Mouse (Mus musculus) stomach, embryonic 14.5 days (tissue): ENCODE data around the gene Elobl. TPM values are rescaled to one million over a fixed set of nuclear protein-coding genes. Genes with fewer than 3 reads are reported as not detected.
A peak's percentile ranks its signal among the peaks of the same experiment; 100 is the strongest.

ENCODE experiments used
- ATAC-seq: fragments of 200-750 bp; cut with Nextera tagmentation; 2 replicates; pipeline ENCODE4 v1.8.0; 2017; ENCODE audit warnings: low read depth, moderate TSS enrichment; ENCODE audit not compliant: insufficient number of reproducible peaks, insufficient read depth, low FRiP score
- H3K27ac ChIP-seq: fragments of 300-500 bp; sonication (generic); 2 replicates; pipeline ENCODE4 v1.5.1; 2014; ENCODE audit warnings: mild to moderate bottlenecking, low read length, moderate library complexity, mixed read lengths
- H3K27me3 ChIP-seq: fragments of 300-500 bp; sonication (generic); 2 replicates; pipeline ENCODE4 v1.6.1; 2014; ENCODE audit warnings: low read length, control low read depth, mixed read lengths; ENCODE audit not compliant: control insufficient read depth, insufficient read depth
- H3K36me3 ChIP-seq: fragments of 300-500 bp; sonication (generic); 2 replicates; pipeline ENCODE4 v1.6.1; 2014; ENCODE audit warnings: mild to moderate bottlenecking, control low read depth, low read length, moderate library complexity, mixed read lengths; ENCODE audit not compliant: control insufficient read depth, insufficient read depth
- H3K4me1 ChIP-seq: fragments of 300-500 bp; sonication (generic); 2 replicates; pipeline ENCODE4 v1.6.1; 2014; ENCODE audit warnings: low read length, control low read depth, mixed read lengths; ENCODE audit not compliant: control insufficient read depth, insufficient read depth
- H3K4me2 ChIP-seq: fragments of 300-500 bp; sonication (generic); replicated peaks from 2 replicates; pipeline ENCODE4 v1.6.1; 2014; ENCODE audit warnings: low read depth, low read length, control low read depth
- H3K4me3 ChIP-seq: fragments of 300-500 bp; sonication (generic); 2 replicates; pipeline ENCODE4 v1.5.1; 2014; ENCODE audit warnings: low read depth, low read length, control low read depth
- H3K9ac ChIP-seq: fragments of 300-500 bp; sonication (generic); replicated peaks from 2 replicates; pipeline ENCODE4 v1.6.1; 2014; ENCODE audit warnings: low read depth, mild to moderate bottlenecking, control low read depth, low read length, moderate library complexity, mixed read lengths
- H3K9me3 ChIP-seq: fragments of 300-500 bp; sonication (generic); 2 replicates; pipeline ENCODE4 v1.6.1; 2016; ENCODE audit warnings: low read depth, low read length, control low read depth; ENCODE audit not compliant: control insufficient read depth
- WGBS: fragments of 180-500 bp; shearing (Covaris S2); extraction: QIAGEN DNeasy Blood & Tissue Kit; methylation state at CpG from one replicate; pipeline ENCODE4 v1.1.7; 2014; 5-methylcytosine and 5-hydroxymethylcytosine counted together
- polyA plus RNA-seq: library from polyadenylated mRNA; unstranded; fragments of >200 nt; fragmentation: Nextera tagmentation; extraction: Ambion mirVana; gene quantifications from 2 replicates; pipeline ENCODE4 v1.2.1, GENCODE M21; 2014

Elobl gene
- polyA plus RNA-seq, 1 experiment from 2014 or later, result not detected

- 96% methylated on average over 5 of the region's 5 CpGs for WGBS
- Histone ChIP-seq H3K4me1 (0 out of 2 replicates have a peak, but pooled peaks cover 4% of the 10 kb centered on the region), H3K27me3 (no peaks in the 10 kb centered on the region), H3K4me2 (no peak overlapping the region), H3K36me3 (peaks cover 4% of the 10 kb centered on the region; the same call in 1 of the 2 replicates), H3K27ac (no peak overlapping the region), H3K9ac (no peak overlapping the region), H3K9me3 (no peaks in the 10 kb centered on the region), H3K4me3 (no peak overlapping the region)
- no peak for ATAC-seq
Observed at GRCm38 (mm10) chr11:88977188-88977587, 10.5 kb upstream of the Elobl start.

GRCm38 (mm10) chr11:88976320-88976719 is 9.6 kb upstream of the Elobl start:
- H3K4me1 ChIP-seq, result 0 out of 2 replicates have a peak, but pooled peaks cover 4% of the 10 kb centered on the region
- 95% methylated on average over 2 of the region's 2 CpGs for WGBS
- H3K27me3 ChIP-seq, result no peaks in the 10 kb centered on the region
- no peak overlapping the region for H3K27ac ChIP-seq
- H3K9ac ChIP-seq, result no peak overlapping the region
- peaks cover under 1% of the 10 kb centered on the region; the same call in 1 of the 2 replicates for H3K36me3 ChIP-seq
- ATAC-seq, result no peak
- no peak overlapping the region for H3K4me2 ChIP-seq
- no peak overlapping the region for H3K4me3 ChIP-seq
- H3K9me3 ChIP-seq, result no peaks in the 10 kb centered on the region

DNA sequence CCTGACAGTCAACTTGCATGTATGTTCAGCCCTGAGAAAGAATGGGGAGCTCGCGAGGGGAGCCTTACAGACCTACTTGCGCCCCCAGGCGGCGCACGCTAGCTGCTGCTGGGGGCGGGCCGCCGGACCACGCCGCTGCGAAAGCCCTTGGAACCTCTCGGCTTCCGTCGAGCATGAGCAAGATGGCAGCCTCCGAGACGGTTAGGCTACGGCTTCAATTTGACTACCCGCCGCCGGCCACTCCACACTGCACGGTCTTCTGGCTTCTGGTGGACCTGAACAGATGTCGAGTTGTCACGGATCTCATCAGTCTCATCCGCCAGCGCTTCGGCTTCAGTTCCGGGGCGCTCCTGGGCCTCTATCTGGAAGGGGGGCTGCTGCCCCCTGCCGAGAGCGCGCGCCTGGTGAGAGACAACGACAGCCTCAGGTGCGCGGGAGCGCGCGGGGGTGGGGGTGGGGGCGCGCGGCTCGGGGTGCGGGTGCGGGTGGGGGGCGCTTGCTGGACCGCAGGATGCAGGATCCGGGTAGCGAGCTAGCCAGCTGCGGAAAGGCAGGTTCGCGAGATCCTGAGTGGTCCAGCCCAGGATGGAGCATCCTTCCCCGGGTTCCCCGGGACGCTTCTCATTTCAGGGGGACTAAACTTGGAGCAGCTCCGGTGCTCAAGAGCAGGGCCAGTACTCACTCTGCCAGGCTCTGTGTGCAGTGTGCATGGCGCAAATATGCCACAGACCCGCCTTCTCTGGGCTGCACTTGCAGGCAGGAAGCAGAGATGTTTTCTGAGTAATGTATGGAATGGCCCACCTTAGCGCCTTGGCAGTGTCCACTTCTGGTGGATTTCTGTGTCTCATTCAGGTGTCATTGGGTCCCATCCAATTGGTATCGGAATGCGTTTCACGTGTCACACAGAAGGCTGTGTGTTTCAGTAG is 7.3 kb upstream of the Elobl start:
- peak overlapping the region; percentile 84 for H3K27ac ChIP-seq
- no peaks in the 10 kb centered on the region for H3K36me3 ChIP-seq
- peak; percentile 86 for ATAC-seq
- H3K4me2 ChIP-seq, result peak overlapping the region; percentile 48
- no peaks in the 10 kb centered on the region for H3K27me3 ChIP-seq
- H3K4me1 ChIP-seq, result 0 out of 2 replicates have a peak, but pooled peaks cover 4% of the 10 kb centered on the region
- no peaks in the 10 kb centered on the region for H3K9me3 ChIP-seq
- peak overlapping the region; percentile 75 for H3K9ac ChIP-seq
- 2% methylated on average over 62 of the region's 62 CpGs for WGBS
- H3K4me3 ChIP-seq, result peak overlapping the region; percentile 75

- Histone ChIP-seq H3K9ac (no peak within 1 kb of the TSS), H3K27me3 (no peaks in the 10 kb centered on the region), H3K9me3 (no peaks in the 10 kb centered on the region), H3K4me2 (no peak within 1 kb of the TSS), H3K4me1 (0 out of 2 replicates have a peak, but pooled peaks cover 4% of the 10 kb centered on the region), H3K4me3 (no peak within 1 kb of the TSS), H3K36me3 (no peaks in the 10 kb centered on the region), H3K27ac (no peak within 1 kb of the TSS)
- WGBS, result 35% methylated on average over 2 of the region's 2 CpGs
- no peak; the same call in 1 of the 2 replicates for ATAC-seq
Observed at GRCm38 (mm10) chr11:88970202-88970732, 3.5 kb upstream of the Elobl start, which contains the start of gene Coil. Gene Coil (plus strand): TSS chr11:88970252.

GRCm38 (mm10) chr11:88958851-88959250 is 7.9 kb downstream of the Elobl start:
- Histone ChIP-seq H3K27me3 (no peaks in the 10 kb centered on the region), H3K36me3 (no peaks in the 10 kb centered on the region), H3K4me1 (peaks cover 2% of the 10 kb centered on the region; the same call in 1 of the 2 replicates), H3K9ac (no peak overlapping the region), H3K4me3 (no peak overlapping the region), H3K27ac (no peak overlapping the region), H3K4me2 (no peak overlapping the region), H3K9me3 (no peaks in the 10 kb centered on the region)
- 74% methylated on average over 3 of the region's 3 CpGs for WGBS
- no peak for ATAC-seq

GRCm38 (mm10) chr11:88955217-88955969 is 11.3 kb downstream of the Elobl start, which contains the start of gene Scpep1:
Gene Scpep1 (minus strand): TSS chr11:88955465.
- WGBS, result 4% methylated on average over 34 of the region's 34 CpGs

GRCm38 (mm10) chr11:88954803-88955202 is 11.9 kb downstream of the Elobl start:
- Histone ChIP-seq H3K4me2 (peak overlapping the region; percentile 50), H3K4me3 (peak overlapping the region; percentile 55), H3K27ac (no peak overlapping the region), H3K36me3 (no peaks in the 10 kb centered on the region), H3K9ac (peak overlapping the region; percentile 58), H3K27me3 (no peaks in the 10 kb centered on the region), H3K4me1 (peaks cover 2% of the 10 kb centered on the region; the same call in 1 of the 2 replicates), H3K9me3 (no peaks in the 10 kb centered on the region)
- 0% methylated on average over 4 of the region's 4 CpGs for WGBS
- ATAC-seq, result peak; percentile 57; the same call in 1 of the 2 replicates

More at GRCm38 (mm10) chr11:88955217-88955969, 11.3 kb downstream of the Elobl start, which contains the start of gene Scpep1:
- no peak within 1 kb of the TSS for H3K27ac ChIP-seq
- ATAC-seq, result peak; percentile 96
- H3K4me2 ChIP-seq, result peak within 1 kb of the TSS; percentile 50
- no peaks in the 10 kb centered on the region for H3K9me3 ChIP-seq
- peaks cover 2% of the 10 kb centered on the region; the same call in 1 of the 2 replicates for H3K4me1 ChIP-seq
- H3K4me3 ChIP-seq, result peak within 1 kb of the TSS; percentile 55
- no peaks in the 10 kb centered on the region for H3K36me3 ChIP-seq
- peak within 1 kb of the TSS; percentile 58 for H3K9ac ChIP-seq
- H3K27me3 ChIP-seq, result no peaks in the 10 kb centered on the region

GRCm38 (mm10) chr11:88953582-88953981 is 13.1 kb downstream of the Elobl start:
- Histone ChIP-seq H3K9me3 (no peaks in the 10 kb centered on the region), H3K27ac (no peak overlapping the region), H3K4me1 (peaks cover 2% of the 10 kb centered on the region; the same call in 1 of the 2 replicates), H3K4me3 (no peak overlapping the region), H3K4me2 (no peak overlapping the region), H3K27me3 (no peaks in the 10 kb centered on the region), H3K9ac (no peak overlapping the region), H3K36me3 (no peaks in the 10 kb centered on the region)
- 85% methylated on average over 3 of the region's 3 CpGs for WGBS
- no peak for ATAC-seq
